In genomic region chr8:123643330-123644051, GRCm38 (mm10) we compare ENCODE assay signal across 8 mouse cellular contexts. TPM values are rescaled to one million over a fixed set of nuclear protein-coding genes. Genes with fewer than 3 reads are reported as not detected.
DNase-seq lines count a peak whose midpoint lies in the region; ATAC-seq and TF ChIP-seq lines count a peak whose summit lies in the region.

No protein-coding gene starts in this region.

- no peaks in the 10 kb centered on the region for H3K36me3 ChIP-seq in heart, adult 2 months (ENCODE audit: control insufficient read depth, insufficient read depth, low read length)
- no peaks in the 10 kb centered on the region for H3K36me3 ChIP-seq in limb, embryonic 15.5 days
- no peaks in the 10 kb centered on the region for H3K36me3 ChIP-seq in midbrain, postnatal 0 days (ENCODE audit: insufficient read depth, low read length)

- 27% methylated on average over 25 of the region's 25 CpGs for WGBS in heart, adult 2 months
- 18% methylated on average over 25 of the region's 25 CpGs for WGBS in limb, embryonic 15.5 days
- 14% methylated on average over 25 of the region's 25 CpGs for WGBS in midbrain, postnatal 0 days

- intact Hi-C loops in heart, adult 2 months (cut with DNase I): no loop called here

- H3K4me2 ChIP-seq in limb, embryonic 15.5 days: peak overlapping the region; percentile 42
- H3K4me2 ChIP-seq in midbrain, postnatal 0 days (ENCODE audit: low read depth, low read length, poor library complexity, severe bottlenecking): peak overlapping the region; percentile 32

- H3K4me3 ChIP-seq in heart, adult 2 months: no peak overlapping the region
- peak overlapping the region; percentile 17; the same call in 1 of the 2 replicates for H3K4me3 ChIP-seq in limb, embryonic 15.5 days
- H3K4me3 ChIP-seq in midbrain, postnatal 0 days (ENCODE audit: low read depth, low read length): peak overlapping the region; percentile 16; the same call in 1 of the 2 replicates

- peak; percentile 78 for TF ChIP-seq CTCF in heart, adult 2 months (IDR thresholded peaks at IDR 0.05)
- TF ChIP-seq CTCF in midbrain, postnatal 0 days (IDR thresholded peaks at IDR 0.05): peak; percentile 86

- no peak for TF ChIP-seq EP300 in heart, adult 2 months (IDR thresholded peaks at IDR 0.05; ENCODE audit: insufficient read depth, low read depth, low read length)

- H3K27ac ChIP-seq in heart, adult 2 months: no peak overlapping the region
- H3K27ac ChIP-seq in limb, embryonic 15.5 days: no peak overlapping the region
- no peak overlapping the region for H3K27ac ChIP-seq in midbrain, postnatal 0 days (ENCODE audit: low read depth, low read length)

- DNase-seq in ovary, postnatal 14 days (ENCODE audit: low spot score): peak; percentile 56
- no peak for DNase-seq in ovary, adult 18-20 months (ENCODE audit: low spot score)
- DNase-seq in cerebellum, postnatal 14 days: peak; percentile 83 to 85
- DNase-seq in heart, adult 2 months: peak; percentile 36 to 54
- peak; percentile 47 for DNase-seq in kidney, adult 18-20 months
- peak; percentile 86 for DNase-seq in midbrain, postnatal 0 days (ENCODE audit: low spot score)

- H3K9ac ChIP-seq in heart, adult 2 months (ENCODE audit: low read depth, low read length): no peak overlapping the region
- no peak overlapping the region for H3K9ac ChIP-seq in limb, embryonic 15.5 days
- H3K9ac ChIP-seq in midbrain, postnatal 0 days (replicated peaks; ENCODE audit: low read length, poor library complexity, severe bottlenecking): no peak overlapping the region

- H3K79me2 ChIP-seq in heart, adult 2 months (replicated peaks; ENCODE audit: control insufficient read depth, insufficient read depth, low read length): no peaks in the 10 kb centered on the region

- TF ChIP-seq POLR2A in heart, adult 2 months (IDR thresholded peaks at IDR 0.05; ENCODE audit: insufficient read depth, low read depth, low read length): no peak

- no peaks in the 10 kb centered on the region for H3K9me3 ChIP-seq in limb, embryonic 15.5 days
- H3K9me3 ChIP-seq in midbrain, postnatal 0 days (ENCODE audit: low read length): no peaks in the 10 kb centered on the region

- ATAC-seq in limb, embryonic 15.5 days (ENCODE audit: insufficient number of reproducible peaks, low FRiP score, low TSS enrichment, low read depth): no peak
- ATAC-seq in midbrain, postnatal 0 days (ENCODE audit: low FRiP score): no peak
- no peak for ATAC-seq in erythroblast, adult 5-6 weeks (replicated peaks; ENCODE audit: low FRiP score, poor library complexity, severe bottlenecking)

- peaks cover 3% of the 10 kb centered on the region for H3K4me1 ChIP-seq in heart, adult 2 months (ENCODE audit: control insufficient read depth, insufficient read depth, low read length)
- peaks cover 4% of the 10 kb centered on the region; the same call in 1 of the 2 replicates for H3K4me1 ChIP-seq in limb, embryonic 15.5 days
- H3K4me1 ChIP-seq in midbrain, postnatal 0 days (ENCODE audit: insufficient read depth, low read length): 0 out of 2 replicates have a peak, but pooled peaks cover 4% of the 10 kb centered on the region

- H3K27me3 ChIP-seq in heart, adult 2 months (ENCODE audit: control insufficient read depth, insufficient read depth, low read length): no peaks in the 10 kb centered on the region
- no peaks in the 10 kb centered on the region for H3K27me3 ChIP-seq in limb, embryonic 15.5 days
- H3K27me3 ChIP-seq in midbrain, postnatal 0 days (ENCODE audit: insufficient read depth, low read length): no peaks in the 10 kb centered on the region

RNA-seq across cellular contexts. Expression of gene Rhou, which starts 10.2 kb away (rescaled TPM):
- 1 to 10 TPM; 5.5 to 5.8 TPM for total RNA-seq in heart, adult 2 months (2021)
- polyA plus RNA-seq in heart, adult 2 months (2012; rRNA removed): 4.1 and 5.1 TPM in 2 replicates
- 10.8 and 10.9 TPM in 2 replicates for polyA plus RNA-seq in limb, embryonic 15.5 days (2015; fragmentation: Nextera tagmentation; extraction: Ambion mirVana)
- 24.9 and 28.2 TPM in 2 replicates for total RNA-seq in midbrain, postnatal 0 days (2014; rRNA removed)
- 7.0 and 7.1 TPM in 2 replicates for polyA plus RNA-seq in midbrain, postnatal 0 days (2015; fragmentation: Nextera tagmentation; extraction: Ambion mirVana)
- 6.9 and 9.0 TPM in 2 replicates for total RNA-seq in erythroblast, adult 5-6 weeks (2015; ENCODE audit: low replicate concordance)
- 9.6 and 9.8 TPM in 2 replicates for total RNA-seq in erythroblast, adult 5-6 weeks (2017; ENCODE audit: low replicate concordance)
